Mouse (Mus musculus): ENCODE measurements around the gene Tnk2. TPM values are rescaled to one million over a fixed set of nuclear protein-coding genes. Genes with fewer than 3 reads are reported as not detected.
A peak's percentile ranks its signal among the peaks of the same experiment; 100 is the strongest.
"Not testable (repeated sequence)": the region's sequence is repeated elsewhere in the genome, so short reads cannot be mapped to it uniquely, and the experiment has no call there.

Gene Tnk2
- polyA plus RNA-seq, 2 experiments from 2014 or later, result 5.6 to 10.3 TPM

DNA sequence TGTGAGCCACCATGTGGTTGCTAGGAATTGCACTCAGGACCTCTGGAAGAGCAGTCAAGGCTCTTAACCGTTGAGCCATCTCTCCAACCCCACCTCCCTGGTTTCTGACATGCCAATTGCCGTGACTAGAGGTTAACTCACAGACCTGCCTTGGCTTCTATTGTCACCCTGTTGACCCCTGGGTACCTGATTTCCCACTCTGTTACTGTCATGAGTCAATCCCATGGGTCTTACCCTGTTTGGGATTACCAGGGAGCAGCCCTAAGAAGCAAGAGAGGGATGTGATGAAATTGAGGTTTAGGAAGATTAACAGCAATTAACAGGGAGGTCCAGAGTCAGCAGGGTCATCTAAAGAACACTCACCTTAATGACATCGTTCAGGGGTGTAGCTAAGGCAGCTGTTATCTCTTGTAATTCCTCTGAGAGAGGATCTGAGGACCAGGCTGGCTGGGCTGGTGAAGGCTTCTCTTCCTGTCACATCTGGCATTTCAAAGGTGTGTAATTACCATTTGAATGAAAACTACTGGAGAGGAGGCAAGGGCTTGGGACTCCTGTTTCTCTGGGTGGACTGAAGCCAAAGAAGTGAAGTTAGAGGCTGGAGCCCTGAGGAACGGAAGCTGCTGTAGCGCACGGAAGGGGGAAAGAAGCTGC, 6.7 kb upstream of the Tnk2 start:
- no peak for ATAC-seq

GRCm38 (mm10) chr16:32638476-32638875, 5.2 kb upstream of the Tnk2 start:
- ATAC-seq, result peak; percentile 78

DNA sequence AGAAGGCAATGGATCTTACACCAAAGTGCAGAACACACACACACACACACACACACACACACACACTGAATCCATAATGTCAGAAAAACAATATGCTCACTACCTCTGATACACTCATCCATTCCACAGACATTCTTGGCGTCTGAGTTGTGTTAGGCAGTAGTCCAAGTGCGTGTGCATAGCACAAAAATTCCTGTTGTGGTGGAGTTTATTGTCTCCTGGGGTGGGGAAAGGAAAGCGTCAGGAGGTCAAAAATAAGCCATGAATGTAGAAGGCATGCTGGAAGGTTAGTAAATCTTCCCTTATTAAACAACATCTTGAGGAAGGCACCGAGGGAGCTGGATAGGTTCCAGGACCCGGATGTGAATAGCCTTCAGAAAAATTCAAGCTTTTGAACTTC, 3.6 kb upstream of the Tnk2 start:
- ATAC-seq, result no peak

DNA sequence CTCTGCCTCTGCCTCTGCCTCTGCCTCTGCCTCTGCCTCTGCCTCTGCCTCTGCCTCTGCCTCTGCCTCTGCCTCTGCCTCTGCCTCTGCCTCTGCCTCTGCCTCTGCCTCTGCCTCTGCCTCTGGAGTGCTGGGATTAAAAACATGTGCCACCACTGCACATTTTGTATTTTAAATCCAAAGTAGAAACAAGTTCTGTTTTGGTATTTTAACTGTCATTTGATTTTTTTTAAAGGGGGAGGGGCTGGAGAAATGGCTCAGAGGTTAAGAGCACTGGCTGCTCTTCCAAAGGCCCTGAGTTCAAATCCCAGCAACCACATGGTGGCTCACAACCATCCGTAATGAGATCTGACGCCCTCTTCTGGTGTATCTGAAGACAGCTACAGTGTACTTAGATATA, 3.0 kb upstream of the Tnk2 start:
- not testable (repeated sequence) for ATAC-seq

- ATAC-seq, result no peak
Observed at GRCm38 (mm10) chr16:32641440-32642219, 2.0 kb upstream of the Tnk2 start.

- no peak for ATAC-seq
Observed at GRCm38 (mm10) chr16:32642280-32642679, 1.4 kb upstream of the Tnk2 start.

DNA sequence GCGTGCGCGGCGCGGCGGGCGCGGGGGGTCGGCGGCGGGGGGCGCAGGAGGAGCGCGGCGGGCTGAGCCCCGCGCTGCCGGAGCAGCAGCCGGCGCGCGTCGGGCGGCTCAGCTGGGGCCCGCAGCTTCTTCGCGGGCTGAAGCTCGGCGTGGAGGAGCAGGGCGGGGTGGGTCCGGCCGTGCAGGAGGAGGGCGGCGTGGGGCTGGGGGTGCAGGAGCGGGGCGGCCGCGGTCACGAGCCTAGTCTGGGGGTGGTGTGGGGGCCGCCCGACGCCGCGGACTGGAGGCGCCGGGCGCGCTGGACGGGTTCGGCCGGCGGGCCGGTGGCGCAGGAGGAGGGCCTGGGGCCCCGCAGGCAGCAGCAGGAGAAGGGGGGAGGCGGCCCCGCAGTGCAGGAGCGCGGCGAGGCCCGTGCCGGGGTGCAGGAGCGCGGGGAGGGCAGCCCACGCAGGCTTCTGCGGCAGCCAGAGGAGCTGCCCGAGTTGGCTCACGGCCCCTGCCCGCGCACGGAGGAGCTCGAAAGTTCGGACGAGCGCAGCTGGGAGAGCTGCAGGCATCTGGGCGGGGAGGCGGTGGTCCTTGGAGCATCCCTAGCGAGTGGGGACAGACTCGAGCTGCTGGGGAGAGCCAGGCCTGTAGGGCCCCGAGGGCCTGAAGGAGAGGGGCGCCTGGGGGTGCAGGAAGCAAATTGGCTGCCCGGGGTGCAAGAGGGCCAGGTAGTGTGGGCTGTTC, 561 bp downstream of the Tnk2 start:
- peak; percentile 10 for ATAC-seq

- ATAC-seq, result no peak
Observed at GRCm38 (mm10) chr16:32644801-32645170, 1.1 kb downstream of the Tnk2 start.

DNA sequence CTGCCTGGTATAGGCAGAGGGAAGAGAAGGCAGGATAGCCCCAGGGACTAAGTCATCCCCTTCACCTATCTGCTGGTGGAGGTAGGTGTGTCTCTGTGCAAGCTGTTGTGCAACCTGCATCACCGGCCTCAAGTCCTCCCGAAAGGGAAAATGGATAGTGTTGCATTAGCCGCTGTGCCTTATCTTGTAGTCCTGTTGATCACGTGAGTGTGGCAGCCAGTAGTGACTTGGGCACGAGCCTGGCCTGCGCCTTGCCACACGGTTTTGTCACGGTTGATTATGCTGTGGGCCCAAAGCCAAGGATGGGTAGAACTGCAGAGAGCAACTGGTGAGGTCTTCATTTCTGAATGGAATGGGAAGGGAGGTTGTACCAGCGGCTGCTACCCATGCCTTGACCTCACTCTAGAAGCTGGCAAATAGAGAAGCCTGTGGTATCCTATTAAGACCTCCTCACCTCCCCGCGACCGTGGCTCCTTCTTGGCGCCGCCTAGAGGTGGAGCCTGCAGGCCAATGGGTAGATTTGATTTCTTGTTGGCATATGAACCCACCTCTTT, 1.8 kb downstream of the Tnk2 start:
- ATAC-seq, result peak; percentile 63

GRCm38 (mm10) chr16:32646014-32646413, 2.3 kb downstream of the Tnk2 start:
- no peak for ATAC-seq

- ATAC-seq, result no peak
Observed at GRCm38 (mm10) chr16:32647712-32648111, 4.0 kb downstream of the Tnk2 start.

DNA sequence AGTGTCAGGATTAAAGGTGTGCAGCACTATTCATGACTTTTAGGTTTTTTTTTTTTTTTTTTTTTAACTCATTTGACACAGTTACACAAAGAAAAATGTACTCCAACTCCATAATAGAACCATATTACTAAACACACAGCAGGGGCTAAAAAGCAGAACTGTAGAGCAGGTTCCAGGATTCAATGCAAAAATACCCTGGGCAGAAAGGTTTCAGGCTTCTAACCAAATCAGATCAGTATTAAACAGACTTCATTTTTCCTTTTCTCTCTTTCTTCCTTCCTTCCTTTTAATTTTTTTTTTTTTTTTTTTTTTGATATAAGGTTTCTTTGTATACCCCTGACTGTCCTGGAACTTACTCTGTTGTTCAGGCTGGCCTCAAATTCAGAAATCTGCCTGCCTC, 6.8 kb downstream of the Tnk2 start:
- no peak for ATAC-seq

- peak; percentile 97 for ATAC-seq
Observed at GRCm38 (mm10) chr16:32650974-32651618, 7.4 kb downstream of the Tnk2 start.

GRCm38 (mm10) chr16:32654071-32654733, 10.5 kb downstream of the Tnk2 start:
- ATAC-seq, result no peak

- no peak for ATAC-seq
Observed at GRCm38 (mm10) chr16:32655534-32655933, 11.9 kb downstream of the Tnk2 start.

DNA sequence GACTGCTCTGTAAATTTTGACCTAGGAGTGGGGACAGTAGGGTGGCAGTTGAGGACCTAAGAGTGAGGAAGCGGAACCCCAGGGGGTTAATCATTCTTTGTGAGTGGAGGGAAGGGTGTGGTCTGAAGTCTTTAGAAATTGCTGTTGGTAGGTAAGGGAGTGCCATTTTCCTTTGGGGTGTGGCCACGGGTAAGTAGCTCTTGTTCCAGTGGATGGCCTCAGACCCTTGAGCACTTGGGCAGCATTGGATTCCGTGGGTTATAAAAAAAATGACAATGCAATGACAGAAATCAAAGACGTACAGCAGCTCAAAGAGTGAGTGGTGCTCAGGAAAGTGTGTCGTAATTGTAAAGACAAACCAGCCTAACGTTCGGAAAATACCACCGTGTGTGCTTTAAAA, 12.6 kb downstream of the Tnk2 start:
- ATAC-seq, result no peak

DNA sequence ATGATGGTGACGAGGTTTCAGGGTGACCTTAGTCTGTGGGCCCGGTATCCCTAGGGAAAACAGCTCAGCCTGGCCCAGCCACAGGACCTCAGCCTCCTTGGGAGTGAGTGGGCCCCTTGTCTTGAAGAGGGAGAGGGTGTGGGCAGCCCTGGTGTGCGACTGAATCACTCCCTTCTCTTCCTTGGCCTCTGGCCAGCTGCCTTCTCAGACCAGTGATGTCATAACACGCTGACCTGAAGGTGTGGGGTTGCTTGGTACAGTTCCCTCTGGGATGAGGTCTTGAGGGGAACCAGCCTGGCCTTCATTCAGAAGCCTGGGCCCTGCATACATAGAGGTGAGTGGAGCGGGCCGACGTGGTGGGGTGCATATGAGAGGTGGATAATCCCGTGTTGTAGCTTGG, 13.1 kb downstream of the Tnk2 start:
- no peak for ATAC-seq

- ATAC-seq, result no peak
Observed at GRCm38 (mm10) chr16:32657498-32658250, 14.0 kb downstream of the Tnk2 start.

- peak; percentile 74 for ATAC-seq
Observed at GRCm38 (mm10) chr16:32658743-32659171, 15.1 kb downstream of the Tnk2 start.

GRCm38 (mm10) chr16:32659385-32659784, 15.7 kb downstream of the Tnk2 start:
- ATAC-seq, result no peak

- no peak for ATAC-seq
Observed at GRCm38 (mm10) chr16:32660095-32660494, 16.4 kb downstream of the Tnk2 start.
